Mouse (Mus musculus) CH12.LX (cell line): Measurements from ENCODE around the gene Adamtsl3. TPM values are rescaled to one million over a fixed set of nuclear protein-coding genes. Genes with fewer than 3 reads are reported as not detected.

Experiments used
- DNase-seq: peaks from one replicate; pipeline ENCODE4 v3.0.0-alpha.2; 2013; ENCODE audit errors: extremely low read depth
- H3K27ac ChIP-seq: 2 replicates; pipeline ENCODE4 v1.5.1; 2012; ENCODE audit warnings: low read depth, mild to moderate bottlenecking, control low read depth, moderate library complexity; ENCODE audit not compliant: insufficient read depth
- H3K27me3 ChIP-seq: replicated peaks from 2 replicates; pipeline ENCODE3; 2012; ENCODE audit warnings: inconsistent platforms
- H3K36me3 ChIP-seq, 2 experiments: replicated peaks in 1 of 2; 2 replicates each; pipeline versions ENCODE3 to v1.6.1; 2012; ENCODE audit warnings: inconsistent platforms in 1 of 2, low read length in 1 of 2, mild to moderate bottlenecking in 1 of 2, mixed read lengths in 1 of 2, moderate library complexity in 1 of 2; ENCODE audit not compliant: control insufficient read depth in 1 of 2, insufficient read depth in 1 of 2
- H3K4me1 ChIP-seq, 2 experiments: 2 replicates each; pipeline ENCODE4 v1.6.1; 2012; ENCODE audit warnings: inconsistent platforms in 1 of 2, moderate library complexity in 1 of 2; ENCODE audit not compliant: insufficient read depth in 2 of 2, control insufficient read depth in 1 of 2
- H3K4me2 ChIP-seq: 2 replicates; pipeline ENCODE4 v1.6.1; 2012; ENCODE audit warnings: low read depth, mild to moderate bottlenecking, control low read depth; ENCODE audit not compliant: poor library complexity, insufficient read depth, severe bottlenecking
- H3K4me3 ChIP-seq, 3 experiments: fragments of 150-350 bp in 1 of 3; sonication (generic) in 1 of 3; replicated peaks in 1 of 3; 2 replicates each; pipeline versions ENCODE3 to v1.5.1; 2011 to 2012; ENCODE audit warnings: low read depth in 2 of 3, low read length in 2 of 3, mild to moderate bottlenecking in 2 of 3, moderate library complexity in 2 of 3, control low read depth in 1 of 3, improper control_type of control experiment in 1 of 3, inconsistent platforms in 1 of 3, mixed read lengths in 1 of 3; ENCODE audit not compliant: poor library complexity in 1 of 3
- H3K79me2 ChIP-seq: replicated peaks from 2 replicates; pipeline ENCODE4 v1.6.1; 2012; ENCODE audit warnings: mild to moderate bottlenecking, moderate library complexity; ENCODE audit not compliant: control insufficient read depth, poor library complexity, insufficient read depth, severe bottlenecking; ENCODE audit errors: extremely low read depth
- H3K9ac ChIP-seq: 2 replicates; pipeline ENCODE4 v1.6.1; 2012; ENCODE audit warnings: low read depth, mild to moderate bottlenecking, control low read depth, moderate library complexity; ENCODE audit not compliant: insufficient read depth
- H3K9me3 ChIP-seq: replicated peaks from 2 replicates; pipeline ENCODE3; 2012; ENCODE audit warnings: low read length, inconsistent platforms, mixed read lengths
- BHLHE40 ChIP-seq: IDR thresholded peaks from 2 replicates; pipeline ENCODE4 v1.6.1; 2011; ENCODE audit warnings: mild to moderate bottlenecking, low read depth, low read length, improper control_type of control experiment
- CHD2 ChIP-seq: IDR thresholded peaks from 2 replicates; pipeline ENCODE4 v1.6.1; 2011; ENCODE audit warnings: low read length, improper control_type of control experiment
- CTCF ChIP-seq, 2 experiments: IDR thresholded peaks in 1 of 2; conservative IDR thresholded peaks in 1 of 2; 2 replicates each; pipeline ENCODE4 v1.5.1; 2011 to 2012; ENCODE audit warnings: low read depth in 2 of 2, low read length in 2 of 2, improper control_type of control experiment in 1 of 2, inconsistent platforms in 1 of 2, mild to moderate bottlenecking in 1 of 2, moderate library complexity in 1 of 2
- E2F4 ChIP-seq: IDR thresholded peaks from 2 replicates; pipeline ENCODE4 v1.6.1; 2011; ENCODE audit warnings: low read depth, low read length, improper control_type of control experiment; ENCODE audit not compliant: insufficient replicate concordance
- ELF1 ChIP-seq: IDR thresholded peaks from 2 replicates; pipeline ENCODE4 v1.6.1; 2014; ENCODE audit warnings: low read depth, mild to moderate bottlenecking, inconsistent platforms, low read length, improper control_type of control experiment
- EP300 ChIP-seq: IDR thresholded peaks from 2 replicates; pipeline ENCODE4 v1.6.1; 2011; ENCODE audit warnings: low read length, improper control_type of control experiment
- HCFC1 ChIP-seq: IDR thresholded peaks from 2 replicates; pipeline ENCODE4 v1.6.1; 2012; ENCODE audit warnings: low read depth, mild to moderate bottlenecking, inconsistent platforms, low read length, improper control_type of control experiment
- IRF4 ChIP-seq: IDR thresholded peaks from 2 replicates; pipeline ENCODE4 v1.6.1; 2014; ENCODE audit warnings: low read depth, mild to moderate bottlenecking, inconsistent platforms, low read length, improper control_type of control experiment
- JUN ChIP-seq: IDR thresholded peaks from 2 replicates; pipeline ENCODE4 v1.6.1; 2011; ENCODE audit warnings: low read depth, mild to moderate bottlenecking, low read length, improper control_type of control experiment, moderate library complexity; ENCODE audit not compliant: insufficient read depth
- MAFK ChIP-seq: IDR thresholded peaks from 2 replicates; pipeline ENCODE4 v1.6.1; 2011; ENCODE audit warnings: low read length, improper control_type of control experiment; ENCODE audit not compliant: insufficient replicate concordance
- MAZ ChIP-seq: IDR thresholded peaks from 2 replicates; pipeline ENCODE4 v1.6.1; 2012; ENCODE audit warnings: low read depth, mild to moderate bottlenecking, inconsistent platforms, low read length, improper control_type of control experiment, moderate library complexity
- MXI1 ChIP-seq: IDR thresholded peaks from 2 replicates; pipeline ENCODE4 v1.6.1; 2011; ENCODE audit warnings: mild to moderate bottlenecking, low read depth, low read length, improper control_type of control experiment
- MYC ChIP-seq: IDR thresholded peaks from 2 replicates; pipeline ENCODE4 v1.6.1; 2011; ENCODE audit warnings: low read depth, mild to moderate bottlenecking, improper control_type of control experiment, low read length
- PAX5 ChIP-seq: IDR thresholded peaks from 2 replicates; pipeline ENCODE4 v1.6.1; 2012; ENCODE audit warnings: low read length, inconsistent platforms, mixed read lengths
- POLR2A ChIP-seq: IDR thresholded peaks from 2 replicates; pipeline ENCODE4 v1.6.1; 2011; ENCODE audit warnings: low read depth, mild to moderate bottlenecking, improper control_type of control experiment, low read length
- POLR2AphosphoS2 ChIP-seq: IDR thresholded peaks from 2 replicates; pipeline ENCODE4 v1.6.1; 2011; ENCODE audit warnings: low read depth, low read length, improper control_type of control experiment
- RAD21 ChIP-seq: IDR thresholded peaks from 2 replicates; pipeline ENCODE4 v1.6.1; 2011; ENCODE audit warnings: low read depth, mild to moderate bottlenecking, low read length, improper control_type of control experiment, moderate library complexity
- RCOR1 ChIP-seq: conservative IDR thresholded peaks from 2 replicates; pipeline ENCODE4 v1.6.1; 2012; ENCODE audit warnings: low read depth, mild to moderate bottlenecking, inconsistent platforms, low read length, improper control_type of control experiment
- SIN3A ChIP-seq: IDR thresholded peaks from 2 replicates; pipeline ENCODE4 v1.6.1; 2012; ENCODE audit warnings: low read length, improper control_type of control experiment, inconsistent platforms
- SMC3 ChIP-seq: IDR thresholded peaks from 2 replicates; pipeline ENCODE4 v1.6.1; 2011; ENCODE audit warnings: low read depth, low read length, improper control_type of control experiment
- TCF12 ChIP-seq: IDR thresholded peaks from 2 replicates; pipeline ENCODE4 v1.6.1; 2014; ENCODE audit warnings: low read depth, mild to moderate bottlenecking, inconsistent platforms, low read length, improper control_type of control experiment
- UBTF ChIP-seq: IDR thresholded peaks from 2 replicates; pipeline ENCODE4 v1.6.1; 2012; ENCODE audit warnings: low read depth, mild to moderate bottlenecking, inconsistent platforms, low read length, improper control_type of control experiment, moderate library complexity
- USF1 ChIP-seq: IDR thresholded peaks from 2 replicates; pipeline ENCODE4 v1.6.1; 2014; ENCODE audit warnings: low read depth, mild to moderate bottlenecking, inconsistent platforms, low read length, improper control_type of control experiment
- USF2 ChIP-seq: conservative IDR thresholded peaks from 2 replicates; pipeline ENCODE4 v1.6.1; 2011; ENCODE audit warnings: low read depth, low read length, improper control_type of control experiment
- ZC3H11A ChIP-seq: IDR thresholded peaks from 2 replicates; pipeline ENCODE4 v1.6.1; 2012; ENCODE audit warnings: low read depth, mild to moderate bottlenecking, inconsistent platforms, low read length, improper control_type of control experiment
- ZKSCAN1 ChIP-seq: IDR thresholded peaks from 2 replicates; pipeline ENCODE4 v1.6.1; 2012; ENCODE audit warnings: low read depth, inconsistent platforms, low read length, improper control_type of control experiment, borderline replicate concordance
- ZMIZ1 ChIP-seq: IDR thresholded peaks from 2 replicates; pipeline ENCODE4 v1.6.1; 2012; ENCODE audit warnings: low read depth, mild to moderate bottlenecking, inconsistent platforms, low read length, improper control_type of control experiment
- ZNF384 ChIP-seq: IDR thresholded peaks from 2 replicates; pipeline ENCODE4 v1.6.1; 2012; ENCODE audit warnings: low read depth, low read length, improper control_type of control experiment, inconsistent platforms
- dilution Hi-C: fragments of 300-500 bp; cut with MboI; formaldehyde crosslinking; loops from 2 replicates; pipeline ENCODE4 v1.14.3; 2020; ENCODE audit warnings: low sequenced_read_pairs; ENCODE audit not compliant: extremely low pct_unique_long_range_greater_than_20kb, extremely low pct_ligation_motif_present
- in situ Hi-C: fragments of 300-500 bp; cut with MboI; formaldehyde crosslinking; loops from 3 replicates; pipeline ENCODE4 v1.14.3; 2019; ENCODE audit warnings: low sequenced_read_pairs, low pct_ligation_motif_present, low pct_unique_long_range_greater_than_20kb, mixed read lengths
- polyA plus RNA-seq: library from polyadenylated mRNA; unstranded; fragments of >175 nt; gene quantifications from 2 replicates; pipeline ENCODE4 v1.2.1, GENCODE M21; 2012; ENCODE audit warnings: low read depth; ENCODE audit not compliant: insufficient read length
- total RNA-seq, 2 experiments: library from RNA; depleted of rRNA; stranded (reverse); fragments of 300-350 nt in 1 of 2; fragments of >200 nt in 1 of 2; gene quantifications; 2 replicates each; pipeline ENCODE4 v1.2.3; 2012 to 2014

Gene Adamtsl3
- total and polyA plus RNA-seq, 3 experiments = not detected

DNA sequence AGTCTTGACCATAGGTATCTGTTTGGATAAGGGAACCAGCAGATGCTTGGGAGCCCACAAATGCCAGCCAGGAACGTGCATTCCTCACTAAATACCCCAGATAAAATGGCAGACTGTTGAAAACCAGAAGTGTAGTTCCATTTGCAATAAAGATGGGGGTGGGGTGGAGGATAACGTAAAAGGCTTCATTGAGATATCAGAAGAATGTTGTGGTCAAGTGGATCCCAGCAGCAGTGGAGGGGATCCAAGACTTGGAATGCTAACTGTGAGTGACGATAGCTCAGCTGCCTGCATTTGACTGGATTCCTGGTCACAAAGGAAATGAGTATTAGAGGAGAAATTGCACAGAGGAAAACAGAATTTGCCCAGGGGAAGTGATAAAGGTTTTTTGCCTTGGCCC lies 87.1 kb downstream of the Adamtsl3 start:
- in situ Hi-C loops = no loop called here
- Histone ChIP-seq H3K36me3 (no peaks in the 10 kb centered on the region), H3K4me3 (no peak overlapping the region), H3K79me2 (no peaks in the 10 kb centered on the region), H3K27me3 (peaks cover 1% of the 10 kb centered on the region), H3K9ac (no peak overlapping the region), H3K9me3 (no peaks in the 10 kb centered on the region), H3K4me1 (no peaks in the 10 kb centered on the region), H3K4me2 (no peak overlapping the region), H3K27ac (no peak overlapping the region)
- TF ChIP-seq JUN = no peak
- no peak for TF ChIP-seq HCFC1
- TF ChIP-seq MYC = no peak
- no peak for TF ChIP-seq ELF1
- no peak for TF ChIP-seq PAX5
- no peak for TF ChIP-seq SMC3
- no peak for TF ChIP-seq POLR2A
- TF ChIP-seq RAD21 = no peak
- no peak for TF ChIP-seq MAZ
- TF ChIP-seq MAFK = no peak
- dilution Hi-C loops = no loop called here
- no peak for DNase-seq

DNA sequence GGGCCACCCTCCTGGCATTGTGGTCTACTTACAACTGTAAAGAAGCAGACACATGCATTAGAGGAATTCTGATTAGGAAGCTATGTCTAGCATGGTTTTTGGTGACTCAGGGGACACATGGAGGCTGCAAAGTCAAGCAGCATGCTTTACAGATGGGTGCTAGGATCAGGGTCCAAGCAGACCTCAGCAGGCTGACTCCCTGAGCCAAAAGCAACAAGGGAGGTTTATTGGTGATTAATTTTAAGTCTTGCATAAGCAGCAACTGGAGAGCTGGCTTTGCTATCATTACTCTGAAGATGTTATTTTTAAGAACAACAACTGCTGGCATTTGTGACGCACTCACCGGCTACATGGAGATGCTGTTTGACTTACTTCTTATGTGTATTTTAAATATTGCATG lies 88.1 kb downstream of the Adamtsl3 start:
- in situ Hi-C loops (no loop called here), dilution Hi-C loops (no loop called here)
- Histone ChIP-seq H3K9me3 (no peaks in the 10 kb centered on the region), H3K4me1 (no peaks in the 10 kb centered on the region), H3K9ac (no peak overlapping the region), H3K4me3 (no peak overlapping the region), H3K4me2 (no peak overlapping the region), H3K27ac (no peak overlapping the region), H3K79me2 (no peaks in the 10 kb centered on the region), H3K36me3 (no peaks in the 10 kb centered on the region), H3K27me3 (peaks cover 1% of the 10 kb centered on the region)
- no peak for TF ChIP-seq ZMIZ1
- TF ChIP-seq BHLHE40 = no peak
- no peak for TF ChIP-seq USF1
- TF ChIP-seq TCF12 = no peak
- no peak for TF ChIP-seq EP300
- TF ChIP-seq CTCF (conservative IDR thresholded peaks at IDR 0.05 in 1 of 2, IDR thresholded peaks at IDR 0.05 in 1 of 2; ENCODE audit: low read depth in 2 of 2, low read length in 2 of 2) = no peak
- no peak for TF ChIP-seq CHD2
- TF ChIP-seq ZNF384 = no peak
- no peak for TF ChIP-seq UBTF
- TF ChIP-seq IRF4 = no peak
- TF ChIP-seq SIN3A = no peak
- no peak for TF ChIP-seq USF2
- no peak for TF ChIP-seq ZC3H11A
- no peak for TF ChIP-seq MXI1
- TF ChIP-seq ZKSCAN1 = no peak
- no peak for TF ChIP-seq E2F4
- TF ChIP-seq RCOR1 = no peak
- TF ChIP-seq MYC = no peak
- TF ChIP-seq POLR2AphosphoS2 = no peak
- TF ChIP-seq ELF1 = no peak
- no peak for DNase-seq
